Mouse (Mus musculus) midbrain, embryonic 16.5 days (tissue): Measurements from ENCODE around the gene D630003M21Rik. TPM values are rescaled to one million over a fixed set of nuclear protein-coding genes. Genes with fewer than 3 reads are reported as not detected.

Experiments
- ATAC-seq: fragments of 200-750 bp; cut with Nextera tagmentation; 2 replicates; pipeline ENCODE4 v1.8.0; 2017; ENCODE audit warnings: moderate TSS enrichment
- H3K27ac ChIP-seq: fragments of 300-500 bp; sonication (generic); 2 replicates; pipeline ENCODE4 v1.5.1; 2014; ENCODE audit warnings: mild to moderate bottlenecking, low read length, mixed read lengths
- H3K27me3 ChIP-seq: fragments of 300-500 bp; sonication (generic); 2 replicates; pipeline ENCODE4 v1.6.1; 2014; ENCODE audit warnings: low read depth, low read length, mixed read lengths; ENCODE audit not compliant: control insufficient read depth, insufficient read depth
- H3K36me3 ChIP-seq: fragments of 300-500 bp; sonication (generic); 2 replicates; pipeline ENCODE4 v1.6.1; 2014; ENCODE audit warnings: mild to moderate bottlenecking, low read length, moderate library complexity, mixed read lengths; ENCODE audit not compliant: control insufficient read depth, insufficient read depth
- H3K4me1 ChIP-seq: fragments of 300-500 bp; sonication (generic); 2 replicates; pipeline ENCODE4 v1.6.1; 2014; ENCODE audit warnings: mild to moderate bottlenecking, low read length, mixed read lengths; ENCODE audit not compliant: control insufficient read depth, insufficient read depth
- H3K4me2 ChIP-seq: fragments of 300-500 bp; sonication (generic); 2 replicates; pipeline ENCODE4 v1.6.1; 2014; ENCODE audit warnings: mild to moderate bottlenecking, low read length, mixed read lengths
- H3K4me3 ChIP-seq: fragments of 300-500 bp; sonication (generic); 2 replicates; pipeline ENCODE4 v1.5.1; 2014; ENCODE audit warnings: low read depth, mild to moderate bottlenecking, low read length, moderate library complexity, mixed read lengths
- H3K9ac ChIP-seq: fragments of 300-500 bp; sonication (generic); 2 replicates; pipeline ENCODE4 v1.6.1; 2014; ENCODE audit warnings: low read depth, low read length, mixed read lengths
- H3K9me3 ChIP-seq: fragments of 300-500 bp; sonication (generic); replicated peaks from 2 replicates; pipeline ENCODE4 v1.6.1; 2014; ENCODE audit warnings: mild to moderate bottlenecking, low read length, mixed read lengths; ENCODE audit not compliant: control insufficient read depth, poor library complexity, severe bottlenecking
- WGBS: fragments of 180-500 bp; shearing (Covaris S2); extraction: QIAGEN DNeasy Blood & Tissue Kit; methylation state at CpG from one replicate; pipeline ENCODE4 v1.1.7; 2014; 5-methylcytosine and 5-hydroxymethylcytosine counted together
- polyA plus RNA-seq: library from polyadenylated mRNA; unstranded; fragments of >200 nt; fragmentation: Nextera tagmentation; extraction: Ambion mirVana; gene quantifications from 2 replicates; pipeline ENCODE4 v1.2.1, GENCODE M21; 2015

The D630003M21Rik gene
- polyA plus RNA-seq, 1 experiment from 2014 or later, result 1.7 TPM

DNA sequence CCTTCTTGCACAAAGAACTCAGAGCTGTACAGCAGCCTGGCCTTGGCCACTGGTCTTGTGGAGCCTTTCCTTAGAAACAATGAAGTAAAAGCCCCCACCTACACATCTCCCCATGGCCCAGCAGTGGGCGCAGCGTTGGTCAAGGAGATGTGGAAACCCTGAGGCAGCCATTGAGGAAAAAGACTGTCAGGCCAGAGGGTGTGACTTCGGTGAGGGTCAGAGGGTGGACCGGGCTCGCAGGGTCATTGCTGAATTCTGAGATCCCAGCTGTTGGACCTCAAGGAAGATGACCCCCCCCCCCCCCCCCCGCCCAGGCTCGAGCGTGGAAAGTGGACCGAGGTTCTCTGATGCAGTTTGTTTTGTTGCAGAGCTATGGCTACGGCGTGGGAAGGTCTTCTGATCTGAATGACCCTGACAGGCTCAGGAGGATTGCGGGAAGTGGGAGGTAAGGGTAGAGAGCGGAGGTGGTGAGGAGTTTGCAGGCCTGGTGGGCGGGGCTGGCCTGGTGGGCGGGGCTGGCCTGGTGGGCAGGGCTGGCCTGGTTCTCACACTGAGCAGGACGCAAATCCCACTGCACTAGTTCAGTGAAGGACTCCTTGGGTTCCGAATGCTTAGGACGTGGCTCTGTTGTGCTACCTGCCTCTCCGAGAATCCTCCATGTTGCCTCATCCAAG lies 50.2 kb downstream of the D630003M21Rik start:
- no peak overlapping the region for H3K27ac ChIP-seq
- ATAC-seq, result peak; percentile 43; the same call in 1 of the 2 replicates

DNA sequence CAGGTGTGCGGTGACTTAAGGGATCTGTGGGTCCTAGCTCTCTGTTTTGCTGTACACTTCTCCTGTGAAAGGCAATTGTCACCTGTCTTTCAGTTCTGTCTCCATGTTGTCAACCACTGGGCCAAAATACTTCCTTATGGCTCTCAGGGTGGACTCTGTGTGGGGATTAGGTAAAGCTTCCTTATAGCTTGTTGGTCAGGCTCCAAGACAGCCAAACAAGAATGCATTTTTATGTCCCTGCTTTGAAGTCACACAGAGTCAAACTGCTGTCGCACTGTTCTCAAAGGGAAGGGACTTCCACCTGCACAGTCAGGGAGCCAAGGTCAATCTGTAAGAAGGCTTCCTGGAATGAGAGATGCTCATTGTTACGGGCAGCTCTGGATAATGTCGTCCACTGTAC lies 50.9 kb downstream of the D630003M21Rik start:
- Histone ChIP-seq H3K27ac (no peak overlapping the region), H3K36me3 (no peaks in the 10 kb centered on the region), H3K4me2 (no peak overlapping the region), H3K27me3 (no peaks in the 10 kb centered on the region), H3K9ac (no peak overlapping the region), H3K4me3 (no peak overlapping the region), H3K4me1 (peaks cover 24% of the 10 kb centered on the region), H3K9me3 (no peaks in the 10 kb centered on the region)
- no peak for ATAC-seq
- WGBS, result 63% methylated on average over 4 of the region's 4 CpGs

More for the DNA sequence above, 50.2 kb downstream of the D630003M21Rik start:
- H3K4me3 ChIP-seq, result 0 out of 2 replicates have a peak overlapping the region, but pooled peaks have one; percentile 1
- no peaks in the 10 kb centered on the region for H3K27me3 ChIP-seq
- H3K9me3 ChIP-seq, result no peaks in the 10 kb centered on the region
- H3K9ac ChIP-seq, result 0 out of 2 replicates have a peak overlapping the region, but pooled peaks have one; percentile 2
- H3K36me3 ChIP-seq, result no peaks in the 10 kb centered on the region
- H3K4me2 ChIP-seq, result peak overlapping the region; percentile 41
- peaks cover 24% of the 10 kb centered on the region for H3K4me1 ChIP-seq
- 11% methylated on average over 16 of the region's 19 CpGs for WGBS

DNA sequence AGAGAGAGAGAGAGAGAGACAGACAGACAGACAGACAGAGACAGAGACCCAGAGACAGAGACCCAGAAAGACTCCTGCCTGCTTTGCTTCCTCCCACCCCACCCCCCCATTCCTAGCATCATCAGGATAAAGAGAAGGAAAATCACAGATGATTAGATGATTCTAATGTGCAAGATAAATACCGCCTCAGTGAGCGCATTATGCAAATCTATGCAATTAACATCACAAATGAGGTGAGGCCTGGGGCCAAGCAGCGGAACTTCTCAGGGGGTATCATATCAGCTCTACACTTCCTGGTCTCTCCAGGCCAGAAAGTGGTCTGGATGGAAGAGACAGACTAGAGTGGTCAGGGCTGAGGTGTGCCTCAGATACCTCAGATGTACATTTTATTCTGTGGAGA lies 51.4 kb downstream of the D630003M21Rik start:
- no peak for ATAC-seq
- H3K36me3 ChIP-seq, result no peaks in the 10 kb centered on the region
- H3K4me1 ChIP-seq, result peaks cover 24% of the 10 kb centered on the region
- WGBS, result 22% methylated on average over 3 of the region's 3 CpGs
- H3K27ac ChIP-seq, result no peak overlapping the region
- H3K9ac ChIP-seq, result no peak overlapping the region
- H3K27me3 ChIP-seq, result no peaks in the 10 kb centered on the region
- no peaks in the 10 kb centered on the region for H3K9me3 ChIP-seq
- H3K4me2 ChIP-seq, result no peak overlapping the region
- H3K4me3 ChIP-seq, result no peak overlapping the region

DNA sequence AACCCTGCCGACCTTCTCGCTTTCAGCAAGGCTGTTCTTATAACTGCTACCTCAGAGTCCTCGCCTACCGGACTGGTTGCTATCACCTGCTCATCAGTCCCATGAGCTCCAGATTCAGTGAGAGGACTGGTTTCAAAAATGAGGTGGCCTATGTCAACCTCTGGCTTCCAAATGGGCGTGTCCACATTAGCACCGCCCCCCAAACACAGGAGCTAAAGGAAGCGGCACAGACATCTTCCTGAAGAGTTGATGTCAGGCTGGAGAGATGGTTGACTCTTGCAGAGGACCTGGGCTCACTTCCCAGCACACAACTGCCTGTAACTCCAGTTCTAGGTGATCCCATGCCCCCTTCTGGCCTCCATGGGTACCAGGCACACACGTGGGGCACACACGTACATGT lies 52.3 kb downstream of the D630003M21Rik start:
- no peak overlapping the region for H3K9ac ChIP-seq
- H3K9me3 ChIP-seq, result no peaks in the 10 kb centered on the region
- H3K36me3 ChIP-seq, result no peaks in the 10 kb centered on the region
- H3K27ac ChIP-seq, result no peak overlapping the region
- H3K4me3 ChIP-seq, result no peak overlapping the region
- H3K27me3 ChIP-seq, result no peaks in the 10 kb centered on the region
- no peak for ATAC-seq
- no peak overlapping the region for H3K4me2 ChIP-seq
- peaks cover 22% of the 10 kb centered on the region for H3K4me1 ChIP-seq
- WGBS, result 92% methylated on average over 9 of the region's 9 CpGs

DNA sequence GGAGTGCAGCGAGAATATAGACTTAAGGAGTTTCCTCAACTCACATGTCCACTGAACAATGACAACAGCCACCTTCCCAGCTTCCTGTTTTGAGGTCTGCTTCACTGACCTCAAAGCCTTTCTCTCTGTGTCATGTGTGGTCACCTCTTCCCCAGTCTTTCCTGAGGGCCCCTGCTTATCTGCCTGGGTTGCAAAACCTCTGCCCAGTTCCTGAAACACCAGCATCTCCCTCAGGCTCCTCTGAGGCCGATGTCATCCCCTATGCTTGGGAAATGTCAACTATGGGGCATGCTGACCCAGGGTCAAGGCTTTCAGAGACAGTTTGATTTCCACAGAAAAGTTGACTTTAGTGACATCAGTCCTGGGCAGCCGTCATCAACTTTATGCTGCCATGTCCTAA lies 53.6 kb downstream of the D630003M21Rik start:
- ATAC-seq, result no peak
- Histone ChIP-seq H3K4me1 (peaks cover 19% of the 10 kb centered on the region), H3K4me3 (no peak overlapping the region), H3K36me3 (no peaks in the 10 kb centered on the region), H3K27me3 (no peaks in the 10 kb centered on the region), H3K4me2 (no peak overlapping the region), H3K9ac (no peak overlapping the region), H3K9me3 (no peaks in the 10 kb centered on the region), H3K27ac (no peak overlapping the region)
- 82% methylated on average over 3 of the region's 3 CpGs for WGBS

DNA sequence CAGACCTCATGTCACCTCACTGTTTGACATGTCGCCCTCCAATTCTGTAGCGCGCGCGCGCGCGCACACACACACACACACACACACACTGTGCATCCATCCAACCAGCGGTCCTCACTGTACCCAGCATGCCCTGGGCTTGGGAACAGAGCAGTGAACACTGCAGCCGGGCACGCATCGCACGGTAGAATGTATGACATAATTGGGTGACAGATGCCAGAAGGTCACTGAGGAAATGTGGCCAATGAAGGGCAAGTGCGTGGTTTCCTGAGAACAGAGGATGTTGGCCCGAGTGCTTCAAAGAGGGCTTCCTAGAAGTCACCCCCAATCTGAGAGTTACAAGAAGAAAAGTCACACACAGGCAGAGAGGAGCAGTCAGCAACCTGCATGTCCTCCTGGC lies 54.1 kb downstream of the D630003M21Rik start:
- no peaks in the 10 kb centered on the region for H3K27me3 ChIP-seq
- H3K9me3 ChIP-seq, result no peaks in the 10 kb centered on the region
- no peaks in the 10 kb centered on the region for H3K36me3 ChIP-seq
- H3K27ac ChIP-seq, result no peak overlapping the region
- peaks cover 19% of the 10 kb centered on the region for H3K4me1 ChIP-seq
- H3K9ac ChIP-seq, result no peak overlapping the region
- H3K4me2 ChIP-seq, result no peak overlapping the region
- 93% methylated on average over 15 of the region's 15 CpGs for WGBS
- H3K4me3 ChIP-seq, result no peak overlapping the region
- no peak for ATAC-seq

DNA sequence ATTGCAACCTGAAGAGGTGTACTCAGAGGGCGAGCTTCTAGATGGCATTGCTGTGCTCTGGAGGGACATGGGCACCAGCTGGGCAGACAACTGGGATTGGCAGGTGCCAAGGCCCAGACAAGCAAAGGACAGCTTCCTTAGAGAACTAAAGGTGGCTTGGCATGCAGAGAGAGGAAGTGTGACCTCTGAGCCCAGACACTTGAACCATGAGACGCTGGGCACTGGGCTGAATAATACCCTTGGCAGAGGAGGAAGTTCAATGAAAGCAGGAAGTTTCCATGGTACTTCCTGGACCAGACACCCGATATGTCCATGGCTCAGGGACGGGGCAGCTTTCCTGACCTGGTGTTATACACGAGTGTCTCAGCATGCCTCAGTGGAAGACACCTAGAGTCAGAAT lies 54.6 kb downstream of the D630003M21Rik start:
- no peak overlapping the region for H3K9ac ChIP-seq
- no peak overlapping the region for H3K4me2 ChIP-seq
- WGBS, result 85% methylated on average over 5 of the region's 5 CpGs
- H3K27ac ChIP-seq, result no peak overlapping the region
- ATAC-seq, result no peak
- H3K27me3 ChIP-seq, result no peaks in the 10 kb centered on the region
- H3K4me1 ChIP-seq, result peaks cover 16% of the 10 kb centered on the region
- no peak overlapping the region for H3K4me3 ChIP-seq
- H3K36me3 ChIP-seq, result no peaks in the 10 kb centered on the region
- H3K9me3 ChIP-seq, result no peaks in the 10 kb centered on the region

DNA sequence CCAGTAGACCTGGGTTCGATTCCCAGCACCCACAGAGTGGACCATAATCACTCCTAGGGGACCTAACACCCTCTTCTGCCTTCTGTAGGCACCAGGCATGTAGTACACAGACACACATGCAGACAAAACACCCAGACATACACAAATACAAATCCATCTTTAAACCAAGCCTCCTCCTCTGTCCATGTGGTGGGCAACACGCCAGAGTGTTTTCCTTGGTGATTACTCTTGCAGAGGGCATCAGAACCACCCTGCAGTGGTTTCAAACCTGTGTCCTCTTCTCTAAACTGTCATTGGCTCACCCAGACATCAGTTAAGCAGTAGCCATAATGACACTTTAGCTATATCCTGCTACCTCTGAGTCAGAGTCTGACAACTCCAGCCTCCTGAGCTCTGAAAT lies 58.6 kb downstream of the D630003M21Rik start:
- H3K4me1 ChIP-seq, result no peaks in the 10 kb centered on the region
- ATAC-seq, result no peak
- no peaks in the 10 kb centered on the region for H3K36me3 ChIP-seq
- no peak overlapping the region for H3K4me2 ChIP-seq
- H3K4me3 ChIP-seq, result no peak overlapping the region
- no peaks in the 10 kb centered on the region for H3K9me3 ChIP-seq
- WGBS, result 88% methylated on average over 2 of the region's 2 CpGs
- H3K27ac ChIP-seq, result no peak overlapping the region
- no peaks in the 10 kb centered on the region for H3K27me3 ChIP-seq
- no peak overlapping the region for H3K9ac ChIP-seq

DNA sequence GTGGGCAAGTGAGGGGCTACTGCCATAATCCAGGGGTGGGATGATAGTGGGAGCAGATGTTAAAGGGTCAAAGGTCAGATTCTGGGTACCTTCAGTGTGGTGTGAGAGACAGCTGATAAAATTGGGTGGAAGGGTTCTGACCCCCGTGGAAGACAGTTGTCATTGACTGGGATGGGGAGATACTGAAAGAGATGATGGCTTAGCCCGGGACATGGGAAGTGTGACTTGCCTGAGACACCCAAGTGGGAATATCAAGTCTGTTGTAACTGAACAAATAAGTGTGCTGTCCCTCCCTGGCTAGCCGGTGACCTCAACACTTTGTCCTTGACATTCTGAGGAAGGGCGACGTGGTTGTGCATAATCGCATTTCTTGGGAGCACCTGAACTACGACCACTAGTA lies 59.3 kb downstream of the D630003M21Rik start:
- Histone ChIP-seq H3K4me3 (no peak overlapping the region), H3K9me3 (no peaks in the 10 kb centered on the region), H3K27me3 (no peaks in the 10 kb centered on the region), H3K4me1 (no peaks in the 10 kb centered on the region), H3K9ac (no peak overlapping the region), H3K4me2 (no peak overlapping the region), H3K36me3 (no peaks in the 10 kb centered on the region), H3K27ac (no peak overlapping the region)
- WGBS, result 87% methylated on average over 7 of the region's 7 CpGs
- ATAC-seq, result no peak
